Mouse (Mus musculus) kidney, embryonic 16.5 days (tissue): ENCODE measurements around the gene Gbgt1. TPM values are rescaled to one million over a fixed set of nuclear protein-coding genes. Genes with fewer than 3 reads are reported as not detected.

ENCODE experiments used
- polyA plus RNA-seq: library from polyadenylated mRNA; unstranded; fragments of >200 nt; fragmentation: Nextera tagmentation; extraction: Ambion mirVana; gene quantifications from 2 replicates; pipeline ENCODE4 v1.2.1, GENCODE M21; 2015

Gene Gbgt1
- polyA plus RNA-seq, 1 experiment from 2014 or later = 6.3 TPM

Other genes with a start within 250 kb of the Gbgt1 start
- gene Ppp1r26, start 50.1 kb upstream of the Gbgt1 start, polyA plus RNA-seq = 5.2 and 7.1 TPM in 2 replicates
- gene 1700007K13Rik, start 30.6 kb upstream of the Gbgt1 start, polyA plus RNA-seq = 0.22 and 0.94 TPM in 2 replicates
- gene Mrps2, start 28.8 kb upstream of the Gbgt1 start, polyA plus RNA-seq = 70.8 and 74.2 TPM in 2 replicates
- gene Gm10134, start 9.2 kb downstream of the Gbgt1 start, polyA plus RNA-seq = 8.3 and 9.8 TPM in 2 replicates
- 24.7 and 28.7 TPM in 2 replicates for gene Ralgds, start 16.2 kb downstream of the Gbgt1 start, polyA plus RNA-seq
- not detected in 2 replicates for gene Cel, start 66.5 kb downstream of the Gbgt1 start, polyA plus RNA-seq
- gene Gtf3c5, start 86.9 kb downstream of the Gbgt1 start, polyA plus RNA-seq = 48.5 and 49.7 TPM in 2 replicates
- gene Gfi1b, start 125.1 kb downstream of the Gbgt1 start, polyA plus RNA-seq = 0.33 and 0.42 TPM in 2 replicates
- gene Tsc1, start 144.3 kb downstream of the Gbgt1 start, polyA plus RNA-seq = 23.1 and 23.3 TPM in 2 replicates
- 2.3 and 2.7 TPM in 2 replicates for gene Spaca9, start 202.8 kb downstream of the Gbgt1 start, polyA plus RNA-seq
- 0.94 and 1.2 TPM in 2 replicates for gene Ak8, start 203.3 kb downstream of the Gbgt1 start, polyA plus RNA-seq